Comparison of ENCODE assay signal across 13 mouse cellular contexts in genomic region chr3:136254713-136255112, GRCm38 (mm10).
"Had no signal": no experiment of that assay in that cellular context is flagged by ENCODE, and none has a peak within 500 bp of the region (broad histone marks: within the 10 kb centered on the region; RNA-seq: fewer than 3 reads in every experiment).

No protein-coding gene starts in this region.

- H3K4me1 ChIP-seq: limb, embryonic 13.5 days; liver, embryonic 15.5 days; midbrain, embryonic 13.5 days; stomach, embryonic 15.5 days had no signal

- ATAC-seq: midbrain, embryonic 13.5 days had no signal

- H3K9me3 ChIP-seq: limb, embryonic 13.5 days; liver, embryonic 15.5 days; midbrain, embryonic 13.5 days; stomach, embryonic 15.5 days had no signal

- DNase-seq: kidney, adult 8-10 months; kidney, postnatal 36 days; left cerebral cortex, postnatal 4 days; lung, embryonic 14.5 days; lung, postnatal 10 days; right cerebral cortex, postnatal 14 days; thymus, postnatal 36 days had no signal

- H3K4me3 ChIP-seq: layer of hippocampus, adult 2 months; limb, embryonic 13.5 days; liver, embryonic 15.5 days; midbrain, embryonic 13.5 days; stomach, embryonic 15.5 days had no signal

- H3K27ac ChIP-seq: layer of hippocampus, adult 2 months; limb, embryonic 13.5 days; liver, embryonic 15.5 days; macrophage; midbrain, embryonic 13.5 days; stomach, embryonic 15.5 days had no signal

- H3K27me3 ChIP-seq: limb, embryonic 13.5 days; liver, embryonic 15.5 days; midbrain, embryonic 13.5 days; stomach, embryonic 15.5 days had no signal

- H3K4me2 ChIP-seq: limb, embryonic 13.5 days; liver, embryonic 15.5 days; lung, embryonic 14.5 days; midbrain, embryonic 13.5 days; stomach, embryonic 15.5 days had no signal

- H3K9ac ChIP-seq: limb, embryonic 13.5 days; liver, embryonic 15.5 days; lung, embryonic 14.5 days; midbrain, embryonic 13.5 days; stomach, embryonic 15.5 days had no signal

- H3K36me3 ChIP-seq: limb, embryonic 13.5 days; liver, embryonic 15.5 days; midbrain, embryonic 13.5 days; stomach, embryonic 15.5 days had no signal
